ENCODE assay signal across 9 mouse cellular contexts in the genomic region with DNA sequence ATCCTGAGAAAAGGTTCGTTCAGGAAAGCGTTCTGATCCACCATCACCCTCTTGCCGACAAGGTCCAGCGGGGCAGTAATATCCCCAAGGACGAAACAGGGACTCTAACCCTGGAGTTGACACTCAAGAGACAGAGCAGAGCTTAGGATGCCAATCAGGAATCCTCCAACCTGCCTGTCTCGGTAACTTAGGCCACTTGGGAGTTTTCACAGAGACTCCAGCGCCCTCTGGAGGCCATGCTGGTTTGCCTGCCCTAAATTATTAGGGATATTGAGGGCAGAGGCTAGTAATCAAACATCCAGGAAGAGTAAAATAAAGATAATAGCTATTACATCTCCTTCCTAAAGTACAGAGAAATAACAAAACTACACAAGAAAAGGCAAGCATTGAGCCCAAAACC. TPM values are rescaled to one million over a fixed set of nuclear protein-coding genes. Genes with fewer than 3 reads are reported as not detected.
DNase-seq lines count a peak whose midpoint lies in the region; ATAC-seq and TF ChIP-seq lines count a peak whose summit lies in the region.
"Had no signal": no experiment of that assay in that cellular context is flagged by ENCODE, and none has a peak within 500 bp of the region (broad histone marks: within the 10 kb centered on the region; RNA-seq: fewer than 3 reads in every experiment).

No protein-coding gene starts in this region.

- H3K4me1 ChIP-seq in hindbrain, embryonic 11.5 days (replicated peaks; ENCODE audit: control insufficient read depth, insufficient read depth, low read length): no peaks in the 10 kb centered on the region
- no peaks in the 10 kb centered on the region for H3K4me1 ChIP-seq in hindbrain, embryonic 16.5 days (ENCODE audit: control insufficient read depth, insufficient read depth, low read depth, low read length)
- H3K4me1 ChIP-seq in E14TG2a.4 (replicated peaks; ENCODE audit: low read depth, low read length): 0 out of 2 replicates have a peak, but pooled peaks cover 5% of the 10 kb centered on the region

- no peaks in the 10 kb centered on the region for H3K27me3 ChIP-seq in hindbrain, embryonic 11.5 days (ENCODE audit: control insufficient read depth, insufficient read depth, low read length)
- H3K27me3 ChIP-seq in hindbrain, embryonic 16.5 days (replicated peaks; ENCODE audit: control insufficient read depth, insufficient read depth, low read length): no peaks in the 10 kb centered on the region
- H3K27me3 ChIP-seq in E14TG2a.4 (ENCODE audit: insufficient read depth, low read length): no peaks in the 10 kb centered on the region

- H3K36me3 ChIP-seq in hindbrain, embryonic 11.5 days (ENCODE audit: control insufficient read depth, insufficient read depth, low read length): no peaks in the 10 kb centered on the region
- H3K36me3 ChIP-seq in hindbrain, embryonic 16.5 days (ENCODE audit: control insufficient read depth, insufficient read depth, low read length): no peaks in the 10 kb centered on the region
- H3K36me3 ChIP-seq in E14TG2a.4 (ENCODE audit: insufficient read depth, low read length): no peaks in the 10 kb centered on the region

- no peak overlapping the region for H3K9ac ChIP-seq in hindbrain, embryonic 11.5 days (ENCODE audit: low read depth, low read length)
- no peak overlapping the region for H3K9ac ChIP-seq in hindbrain, embryonic 16.5 days (ENCODE audit: low read depth, low read length)

- WGBS in hindbrain, embryonic 11.5 days: 42% methylated on average over 7 of the region's 7 CpGs
- 49% methylated on average over 7 of the region's 7 CpGs for WGBS in hindbrain, embryonic 16.5 days

- H3K9me3 ChIP-seq in hindbrain, embryonic 11.5 days (ENCODE audit: control insufficient read depth, low read length): no peaks in the 10 kb centered on the region
- no peaks in the 10 kb centered on the region for H3K9me3 ChIP-seq in hindbrain, embryonic 16.5 days (ENCODE audit: control insufficient read depth, low read length)
- H3K9me3 ChIP-seq in E14TG2a.4 (ENCODE audit: low read length): no peaks in the 10 kb centered on the region

- peak; percentile 56 for TF ChIP-seq CTCF in E14TG2a.4 (conservative IDR thresholded peaks at IDR 0.05; ENCODE audit: low read length)

- H3K27ac ChIP-seq in hindbrain, embryonic 11.5 days (ENCODE audit: low read depth, low read length): no peak overlapping the region
- no peak overlapping the region for H3K27ac ChIP-seq in hindbrain, embryonic 16.5 days (ENCODE audit: low read depth, low read length)

- no peak for ATAC-seq in hindbrain, embryonic 11.5 days (ENCODE audit: low FRiP score)
- no peak for ATAC-seq in hindbrain, embryonic 16.5 days

- H3K4me3 ChIP-seq in hindbrain, embryonic 11.5 days (ENCODE audit: low read depth, low read length): no peak overlapping the region
- H3K4me3 ChIP-seq in hindbrain, embryonic 16.5 days (ENCODE audit: low read length): no peak overlapping the region
- no peak overlapping the region for H3K4me3 ChIP-seq in E14TG2a.4 (replicated peaks; ENCODE audit: low read length)

- no peak overlapping the region for H3K4me2 ChIP-seq in hindbrain, embryonic 11.5 days (replicated peaks; ENCODE audit: low read depth, low read length)
- no peak overlapping the region for H3K4me2 ChIP-seq in hindbrain, embryonic 16.5 days (ENCODE audit: low read length)

- DNase-seq in hindbrain, embryonic 11.5 days (ENCODE audit: low spot score): peak; percentile 67
- peak; percentile 81 to 82 for DNase-seq in adrenal gland, postnatal 36 days
- peak; percentile 43 for DNase-seq in embryo, embryonic 9.5 days (ENCODE audit: extremely low spot score)
- peak; percentile 73 to 86 for DNase-seq in kidney, postnatal 25 days
- peak; percentile 84 for DNase-seq in lung, postnatal 36 days
- DNase-seq in thymus, postnatal 25 days: peak; percentile 17

RNA-seq across cellular contexts. Expression of a gene that starts 54.0 kb away (rescaled TPM):
- 9.9 and 10.3 TPM in 2 replicates for polyA plus RNA-seq in hindbrain, embryonic 11.5 days (2014; fragmentation: Nextera tagmentation; extraction: Ambion mirVana)
- polyA plus RNA-seq in hindbrain, embryonic 16.5 days (2015; fragmentation: Nextera tagmentation; extraction: Ambion mirVana): 0.27 and 0.29 TPM in 2 replicates
- not detected for total RNA-seq in adrenal gland, postnatal 36 days (2021)
- total RNA-seq: left cerebral cortex, postnatal 14 days had no signal

Comparison
In these comparisons a context has a peak if more than half of its experiments do, and no peak if none do; other contexts are left out.
1. DNase-seq: peak in every context shown above with its lines; median percentile 84 in lung, postnatal 36 days; 82 in adrenal gland, postnatal 36 days; 80 in kidney, postnatal 25 days; 67 in hindbrain, embryonic 11.5 days; 43 in embryo, embryonic 9.5 days; 17 in thymus, postnatal 25 days.